Mouse (Mus musculus) olfactory bulb, adult 2 months (tissue): ENCODE results near the gene Pik3r2. TPM values are rescaled to one million over a fixed set of nuclear protein-coding genes. Genes with fewer than 3 reads are reported as not detected.
A peak's percentile ranks its signal among the peaks of the same experiment; 100 is the strongest.

ENCODE experiments used
- H3K27ac ChIP-seq: fragments of 200-500 bp; 2 replicates; pipeline ENCODE4 v1.5.1; 2012; ENCODE audit warnings: low read depth, low read length; ENCODE audit not compliant: insufficient read depth
- H3K4me1 ChIP-seq: fragments of 200-500 bp; 2 replicates; pipeline ENCODE4 v1.6.1; 2012; ENCODE audit warnings: low read length; ENCODE audit not compliant: control insufficient read depth, insufficient read depth
- H3K4me3 ChIP-seq: fragments of 200-500 bp; 2 replicates; pipeline ENCODE4 v1.5.1; 2012; ENCODE audit warnings: mild to moderate bottlenecking, low read depth, low read length, moderate library complexity; ENCODE audit not compliant: insufficient read depth
- CTCF ChIP-seq: fragments of 200-500 bp; IDR thresholded peaks from 2 replicates; pipeline ENCODE4 v1.5.1; 2012; ENCODE audit warnings: low read depth, mild to moderate bottlenecking, low read length, moderate library complexity; ENCODE audit not compliant: insufficient read depth
- POLR2A ChIP-seq: fragments of 200-500 bp; IDR thresholded peaks from 2 replicates; pipeline ENCODE4 v1.6.1; 2012; ENCODE audit warnings: mild to moderate bottlenecking, low read depth, low read length, moderate library complexity; ENCODE audit not compliant: insufficient read depth
- WGBS: fragments of 180-500 bp; shearing (Covaris S2); methylation state at CpG from one replicate; pipeline ENCODE4 v1.1.7; 2018; 5-methylcytosine and 5-hydroxymethylcytosine counted together
- polyA plus RNA-seq: library from polyadenylated mRNA; stranded (reverse); fragments of >200 nt; gene quantifications from 2 replicates; pipeline ENCODE4 v1.2.4, GENCODE M21; 2012; ENCODE audit warnings: low replicate concordance; ENCODE audit not compliant: missing spikeins, insufficient read depth, insufficient read length

Pik3r2 gene
- polyA plus RNA-seq, 1 experiment, result not detected

- peaks cover 17% of the 10 kb centered on the region for H3K4me1 ChIP-seq
- peak overlapping the region; percentile 34 for H3K4me3 ChIP-seq
- TF ChIP-seq POLR2A, result no peak
- no peak for TF ChIP-seq CTCF
- H3K27ac ChIP-seq, result no peak overlapping the region
- WGBS, result 14% methylated on average over 38 of the region's 38 CpGs
Observed at GRCm38 (mm10) chr8:70742981-70743655, 33.4 kb downstream of the Pik3r2 start.

- Histone ChIP-seq H3K4me1 (peaks cover 17% of the 10 kb centered on the region), H3K27ac (no peak overlapping the region), H3K4me3 (no peak overlapping the region)
- WGBS, result 77% methylated on average over 11 of the region's 11 CpGs
- TF ChIP-seq CTCF, result no peak
- no peak for TF ChIP-seq POLR2A
Observed at GRCm38 (mm10) chr8:70742176-70742575, 34.3 kb downstream of the Pik3r2 start.

GRCm38 (mm10) chr8:70741661-70742060 is 34.9 kb downstream of the Pik3r2 start:
- 56% methylated on average over 5 of the region's 5 CpGs for WGBS
- TF ChIP-seq CTCF (no peak), POLR2A (no peak)
- Histone ChIP-seq H3K4me3 (no peak overlapping the region), H3K4me1 (peaks cover 17% of the 10 kb centered on the region), H3K27ac (no peak overlapping the region)

GRCm38 (mm10) chr8:70738211-70738610 is 38.3 kb downstream of the Pik3r2 start:
- Histone ChIP-seq H3K4me3 (no peak overlapping the region), H3K27ac (no peak overlapping the region), H3K4me1 (peaks cover 4% of the 10 kb centered on the region)
- WGBS, result 74% methylated on average over 3 of the region's 3 CpGs
- TF ChIP-seq CTCF, result no peak
- no peak for TF ChIP-seq POLR2A

GRCm38 (mm10) chr8:70737705-70738104 is 38.8 kb downstream of the Pik3r2 start:
- Histone ChIP-seq H3K27ac (no peak overlapping the region), H3K4me3 (no peak overlapping the region), H3K4me1 (no peaks in the 10 kb centered on the region)
- WGBS, result 76% methylated on average over 5 of the region's 5 CpGs
- TF ChIP-seq CTCF, result no peak
- no peak for TF ChIP-seq POLR2A

GRCm38 (mm10) chr8:70730956-70731355 is 45.6 kb downstream of the Pik3r2 start:
- Histone ChIP-seq H3K4me1 (peaks cover 8% of the 10 kb centered on the region; the same call in 1 of the 2 replicates), H3K27ac (no peak overlapping the region), H3K4me3 (no peak overlapping the region)
- no peak for TF ChIP-seq CTCF
- no peak for TF ChIP-seq POLR2A
- WGBS, result 89% methylated on average over 4 of the region's 4 CpGs

GRCm38 (mm10) chr8:70729808-70730475 is 46.6 kb downstream of the Pik3r2 start:
- H3K4me3 ChIP-seq, result peak overlapping the region; percentile 17
- TF ChIP-seq POLR2A, result no peak
- TF ChIP-seq CTCF, result no peak
- no peak overlapping the region for H3K27ac ChIP-seq
- H3K4me1 ChIP-seq, result peaks cover 8% of the 10 kb centered on the region; the same call in 1 of the 2 replicates
- WGBS, result 8% methylated on average over 34 of the region's 34 CpGs

GRCm38 (mm10) chr8:70726721-70727120 is 49.8 kb downstream of the Pik3r2 start:
- Histone ChIP-seq H3K4me1 (peaks cover 8% of the 10 kb centered on the region; the same call in 1 of the 2 replicates), H3K4me3 (no peak overlapping the region), H3K27ac (no peak overlapping the region)
- WGBS, result 51% methylated on average over 11 of the region's 11 CpGs
- TF ChIP-seq POLR2A, result no peak
- no peak for TF ChIP-seq CTCF

- TF ChIP-seq POLR2A, result no peak
- TF ChIP-seq CTCF, result no peak
- Histone ChIP-seq H3K4me1 (peaks cover 8% of the 10 kb centered on the region; the same call in 1 of the 2 replicates), H3K27ac (no peak overlapping the region), H3K4me3 (no peak overlapping the region)
- WGBS, result 52% methylated on average over 14 of the region's 14 CpGs
Observed at GRCm38 (mm10) chr8:70725792-70726447, 50.6 kb downstream of the Pik3r2 start.
